Mouse (Mus musculus): ENCODE measurements around the gene Klf6. TPM values are rescaled to one million over a fixed set of nuclear protein-coding genes. Genes with fewer than 3 reads are reported as not detected.
A peak's percentile ranks its signal among the peaks of the same experiment; 100 is the strongest.

Gene Klf6
- total RNA-seq, 2 experiments from 2014 or later = 112 to 117 TPM

GRCm38 (mm10) chr13:5895851-5896250, 34.6 kb downstream of the Klf6 start:
- intact Hi-C loops (cut with DNase I) = no loop called here
- peak; percentile 9 for DNase-seq

- DNase-seq = no peak
- intact Hi-C loops (cut with DNase I) = no loop called here
Measured at GRCm38 (mm10) chr13:5897176-5897959, 36.1 kb downstream of the Klf6 start.

- intact Hi-C loops (cut with DNase I) = no loop called here
Measured at GRCm38 (mm10) chr13:5899021-5899420, 37.7 kb downstream of the Klf6 start.

GRCm38 (mm10) chr13:5899641-5900040, 38.4 kb downstream of the Klf6 start:
- DNase-seq = no peak
- intact Hi-C loops (cut with DNase I) = no loop called here

More at GRCm38 (mm10) chr13:5899021-5899420, 37.7 kb downstream of the Klf6 start:
- DNase-seq = no peak

- intact Hi-C loops (cut with DNase I) = no loop called here
Measured at GRCm38 (mm10) chr13:5913201-5913600, 51.9 kb downstream of the Klf6 start.

GRCm38 (mm10) chr13:5917360-5917759, 56.1 kb downstream of the Klf6 start:
- DNase-seq = no peak
- intact Hi-C loops (cut with DNase I) = no loop called here

More at GRCm38 (mm10) chr13:5913201-5913600, 51.9 kb downstream of the Klf6 start:
- DNase-seq = no peak

GRCm38 (mm10) chr13:5919966-5920365, 58.7 kb downstream of the Klf6 start:
- intact Hi-C loops (cut with DNase I) = no loop called here
- no peak for DNase-seq

Small RNAs within 50 kb of the gene (microRNA-seq; reads per million reads assigned to microRNA genes)
- gene Gm26043 = not detected
